Mouse (Mus musculus): ENCODE measurements at regions not wholly inside any gene's neighbourhood (a gene's known extent, or its start where the extent isn't known, plus 50 kb on each side); places are given as distances from the start of the nearest gene placed in this dataset.
A peak's percentile ranks its signal among the peaks of the same experiment; 100 is the strongest.

DNA sequence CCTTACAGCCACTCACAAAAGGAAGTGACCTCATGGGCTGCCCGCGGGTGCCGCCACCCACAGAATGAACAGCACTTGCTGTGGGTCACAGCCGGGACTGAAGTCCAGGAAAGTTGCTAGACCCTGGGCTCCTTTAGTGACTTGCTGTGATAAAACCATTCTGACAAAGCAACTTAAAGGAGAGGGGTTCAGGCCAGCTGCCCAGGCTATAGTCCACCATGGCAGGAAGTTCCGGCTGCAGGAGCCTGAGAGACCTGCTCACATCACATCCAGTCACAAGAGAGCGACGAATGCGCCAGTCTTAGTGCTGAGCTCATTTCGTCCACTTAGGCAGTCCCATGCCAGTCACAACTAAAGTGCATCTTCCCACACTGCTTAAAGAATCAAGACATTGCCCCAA, 54.3 kb upstream of the Ssx2ip start:
- ATAC-seq (no peak), DNase-seq (ENCODE audit: low spot score) (no peak)

DNA sequence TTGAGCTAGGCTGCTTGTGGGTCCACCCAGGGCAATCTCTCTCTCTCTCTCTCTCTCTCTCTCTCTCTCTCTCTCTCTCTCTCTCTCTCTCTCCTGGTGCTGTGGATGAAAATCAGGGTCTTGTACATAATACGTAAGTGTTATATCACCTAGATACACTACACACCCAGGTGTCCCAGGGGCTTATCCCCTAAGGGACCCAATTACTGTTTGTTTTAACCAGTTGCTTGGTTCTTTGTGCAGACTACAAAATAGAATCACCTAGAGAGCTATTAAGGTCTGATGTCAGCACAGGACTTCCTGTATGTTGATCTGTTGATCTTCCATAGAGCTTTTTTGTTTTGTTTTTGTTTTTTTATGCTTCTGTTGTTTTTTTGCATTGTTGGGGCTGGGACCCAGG, 53.0 kb upstream of the Ssx2ip start:
- Histone ChIP-seq H3K9ac (replicated peaks; ENCODE audit: low read length) (no peak overlapping the region), H3K9me3 (ENCODE audit: low read length) (no peaks in the 10 kb centered on the region), H3K4me3 (ENCODE audit: low read length) (no peak overlapping the region), H3K4me2 (ENCODE audit: low read depth, low read length) (no peak overlapping the region), H3K27ac (no peak overlapping the region), H3K27me3 (ENCODE audit: insufficient read depth, low read length) (no peaks in the 10 kb centered on the region), H3K4me1 (ENCODE audit: insufficient read depth, low read length) (no peaks in the 10 kb centered on the region), H3K36me3 (ENCODE audit: insufficient read depth, low read length) (no peaks in the 10 kb centered on the region)
- ATAC-seq (no peak), DNase-seq (ENCODE audit: low spot score) (no peak)
- 95% methylated on average over 1 of the region's 1 CpGs for WGBS
- TF ChIP-seq CTCF (IDR thresholded peaks at IDR 0.05; ENCODE audit: low read depth) = no peak

More for the DNA sequence above, 54.3 kb upstream of the Ssx2ip start:
- TF ChIP-seq CTCF (IDR thresholded peaks at IDR 0.05; ENCODE audit: low read depth) = no peak
- Histone ChIP-seq H3K27ac (no peak overlapping the region), H3K9ac (replicated peaks; ENCODE audit: low read length) (no peak overlapping the region), H3K36me3 (ENCODE audit: insufficient read depth, low read length) (no peaks in the 10 kb centered on the region), H3K9me3 (ENCODE audit: low read length) (no peaks in the 10 kb centered on the region), H3K27me3 (ENCODE audit: insufficient read depth, low read length) (no peaks in the 10 kb centered on the region), H3K4me2 (ENCODE audit: low read depth, low read length) (no peak overlapping the region), H3K4me3 (ENCODE audit: low read length) (no peak overlapping the region), H3K4me1 (ENCODE audit: insufficient read depth, low read length) (no peaks in the 10 kb centered on the region)
- WGBS = 91% methylated on average over 9 of the region's 9 CpGs

DNA sequence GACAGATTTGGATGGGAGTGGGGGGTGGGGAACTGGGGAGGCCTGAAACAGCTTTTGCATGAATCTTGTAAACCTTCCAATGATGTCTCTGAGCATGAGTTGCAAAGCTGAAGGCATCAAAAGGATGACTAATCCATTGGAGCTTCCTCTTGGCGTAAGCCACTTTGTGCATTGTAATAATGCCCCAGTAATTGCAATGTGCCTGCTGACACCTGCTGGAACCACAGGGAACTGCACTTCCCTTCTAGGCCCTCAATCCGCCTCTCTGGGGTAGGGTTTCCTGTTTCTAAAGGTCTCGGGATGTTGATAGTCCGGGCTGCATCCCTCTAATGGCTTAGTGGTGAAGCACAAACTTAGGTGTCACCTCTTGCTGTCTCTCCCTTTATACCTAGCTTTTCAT, 52.3 kb upstream of the Ssx2ip start:
- TF ChIP-seq CTCF (IDR thresholded peaks at IDR 0.05; ENCODE audit: low read depth) = peak; percentile 40
- Histone ChIP-seq H3K36me3 (ENCODE audit: insufficient read depth, low read length) (no peaks in the 10 kb centered on the region), H3K27me3 (ENCODE audit: insufficient read depth, low read length) (no peaks in the 10 kb centered on the region), H3K9ac (replicated peaks; ENCODE audit: low read length) (no peak overlapping the region), H3K4me3 (ENCODE audit: low read length) (no peak overlapping the region), H3K4me1 (ENCODE audit: insufficient read depth, low read length) (no peaks in the 10 kb centered on the region), H3K4me2 (ENCODE audit: low read depth, low read length) (no peak overlapping the region), H3K27ac (no peak overlapping the region), H3K9me3 (ENCODE audit: low read length) (no peaks in the 10 kb centered on the region)
- DNase-seq (ENCODE audit: low spot score) = no peak
- ATAC-seq = no peak
- WGBS = 84% methylated on average over 4 of the region's 4 CpGs

DNA sequence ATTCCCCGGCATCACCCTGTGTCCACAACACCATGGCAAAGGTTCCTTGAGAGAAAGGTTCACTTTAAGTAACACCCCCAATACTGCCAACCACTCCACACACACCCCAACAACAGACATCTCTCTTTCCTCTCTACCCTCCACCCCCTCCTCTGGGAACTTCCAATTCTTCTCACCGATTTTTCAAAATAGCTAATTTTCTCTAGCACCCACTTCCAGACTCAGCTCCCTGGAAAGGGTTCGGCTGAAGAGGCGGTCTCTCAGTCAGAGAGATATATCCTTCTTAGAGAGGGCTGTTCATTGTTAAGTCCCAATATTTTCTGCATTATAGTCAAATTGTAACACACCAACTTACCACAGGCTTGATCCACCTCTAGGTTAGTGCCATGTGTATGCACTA, 50.5 kb upstream of the Ssx2ip start:
- no peaks in the 10 kb centered on the region for H3K36me3 ChIP-seq (ENCODE audit: insufficient read depth, low read length)
- no peak for TF ChIP-seq CTCF (IDR thresholded peaks at IDR 0.05; ENCODE audit: low read depth)
- DNase-seq (ENCODE audit: low spot score) (no peak), ATAC-seq (no peak)
- H3K27me3 ChIP-seq (ENCODE audit: insufficient read depth, low read length) = no peaks in the 10 kb centered on the region
- no peak overlapping the region for H3K9ac ChIP-seq (replicated peaks; ENCODE audit: low read length)
- no peak overlapping the region for H3K4me2 ChIP-seq (ENCODE audit: low read depth, low read length)
- H3K4me1 ChIP-seq (ENCODE audit: insufficient read depth, low read length) = no peaks in the 10 kb centered on the region
- H3K27ac ChIP-seq = no peak overlapping the region
- no peak overlapping the region for H3K4me3 ChIP-seq (ENCODE audit: low read length)
- WGBS = 97% methylated on average over 4 of the region's 4 CpGs
- no peaks in the 10 kb centered on the region for H3K9me3 ChIP-seq (ENCODE audit: low read length)

Data from hindbrain, postnatal 0 days (tissue).